Mouse (Mus musculus) erythroblast, embryonic 14.5 days (primary cell): Measurements from ENCODE around the gene Mrpl2.

Experiments used
- GATA1 ChIP-seq: IDR thresholded peaks from 2 replicates; pipeline ENCODE4 v1.6.1; 2012; ENCODE audit warnings: low read length, inconsistent platforms, mixed read lengths
- TAL1 ChIP-seq: IDR thresholded peaks from 3 replicates; pipeline ENCODE4 v1.6.1; 2012; ENCODE audit warnings: low read length, inconsistent platforms, mixed read lengths

DNA sequence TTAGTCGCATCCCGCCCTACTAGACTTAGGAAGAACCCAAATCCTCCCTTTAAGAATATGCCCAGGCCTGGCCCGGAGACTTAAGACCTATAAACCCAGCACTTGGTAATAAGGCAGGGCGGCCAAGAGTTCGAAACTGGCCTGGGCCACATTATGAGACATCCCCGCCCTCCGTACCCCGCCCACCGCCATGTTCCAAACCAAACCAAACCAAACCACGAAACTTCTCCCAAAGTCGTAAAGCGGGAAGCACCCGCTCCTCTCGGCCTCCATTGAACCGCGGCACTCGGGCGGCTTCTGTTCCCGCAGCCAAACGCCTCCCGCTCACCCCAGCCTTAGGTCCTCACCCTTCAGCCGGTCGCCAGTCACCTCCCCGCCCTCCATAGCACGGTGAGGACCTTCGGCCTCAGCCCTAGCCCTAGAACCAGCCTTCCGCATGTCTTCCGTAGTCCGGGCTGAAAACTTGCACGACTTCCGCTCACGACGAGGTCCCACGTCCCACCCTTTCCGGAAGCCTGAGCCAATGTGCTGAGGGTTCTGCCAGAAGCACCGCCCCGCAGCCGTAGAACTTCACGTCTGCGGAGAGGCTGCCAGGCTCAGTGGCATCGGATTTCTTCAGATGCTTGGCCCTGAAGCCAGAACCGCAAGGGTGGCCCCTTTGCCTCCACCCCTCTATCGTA is 28.0 kb downstream of the Mrpl2 start, which contains the start of gene Rrp36:
- TF ChIP-seq GATA1 (no peak), TAL1 (no peak)
